Comparison of ENCODE assay signal across 22 mouse cellular contexts in the genomic region with DNA sequence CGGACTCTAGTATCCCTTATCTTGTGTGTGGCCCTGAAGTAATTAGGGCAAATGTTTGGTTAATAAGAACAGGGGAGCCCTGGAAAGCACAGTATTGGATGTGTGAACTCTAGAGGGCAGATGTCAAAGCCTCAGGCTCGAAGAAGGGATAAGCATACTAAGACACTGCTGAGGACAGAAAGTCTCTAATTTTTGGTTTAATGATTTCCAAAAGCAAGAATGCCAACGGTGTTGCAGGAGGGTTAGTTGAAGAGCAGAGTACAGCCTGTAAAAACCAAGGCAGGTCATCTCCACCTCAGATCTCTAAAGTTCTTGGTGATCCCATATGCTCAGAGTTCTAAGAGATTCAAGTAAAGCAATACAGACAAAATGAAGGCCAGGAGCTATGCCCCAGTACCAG.
A peak's percentile ranks its signal among the peaks of the same experiment; 100 is the strongest.
DNase-seq lines count a peak whose midpoint lies in the region; ATAC-seq and TF ChIP-seq lines count a peak whose summit lies in the region.
"Had no signal": no experiment of that assay in that cellular context is flagged by ENCODE, and none has a peak within 500 bp of the region (broad histone marks: within the 10 kb centered on the region; RNA-seq: fewer than 3 reads in every experiment).

No protein-coding gene starts in this region.

- DNase-seq in kidney, adult 18-20 months = peak; percentile 2
- no peak for DNase-seq in kidney, postnatal 14 days
- DNase-seq in kidney, adult 2 months = peak; percentile 64
- DNase-seq in kidney, postnatal 4 days = no peak
- DNase-seq in kidney, adult 8-10 months = peak; percentile 3 to 11
- DNase-seq in kidney, adult 9 months = peak; percentile 62
- DNase-seq: adrenal gland, adult 2 months; adrenal gland, adult 8-10 months; adrenal gland, postnatal 10 days; adrenal gland, postnatal 14 days; adrenal gland, postnatal 25 days; adrenal gland, postnatal 36 days; B cell, adult 2 months; cerebellum, adult 11 months; cerebellum, adult 11-12 months had no signal

- TF ChIP-seq CTCF in kidney, adult 2 months (conservative IDR thresholded peaks at IDR 0.05; ENCODE audit: insufficient read depth, insufficient read length, low read depth, low read length) = no peak

- no peaks in the 10 kb centered on the region for H3K27me3 ChIP-seq in kidney, adult 2 months (replicated peaks; ENCODE audit: control insufficient read depth, insufficient read depth, low read length)
- H3K27me3 ChIP-seq in kidney, embryonic 16.5 days (ENCODE audit: insufficient read depth, low read length) = no peaks in the 10 kb centered on the region
- H3K27me3 ChIP-seq in kidney, embryonic 15.5 days = no peaks in the 10 kb centered on the region
- H3K27me3 ChIP-seq: CH12.LX had no signal

- H3K4me3 ChIP-seq in kidney, adult 2 months (ENCODE audit: insufficient read depth, low read depth, low read length) = no peak overlapping the region
- H3K4me3 ChIP-seq in kidney, embryonic 16.5 days (ENCODE audit: low read length) = no peak overlapping the region
- no peak overlapping the region for H3K4me3 ChIP-seq in kidney, embryonic 15.5 days (replicated peaks)

- no peak overlapping the region for H3K9ac ChIP-seq in kidney, embryonic 16.5 days (replicated peaks; ENCODE audit: low read length)
- H3K9ac ChIP-seq in kidney, embryonic 15.5 days = no peak overlapping the region

- TF ChIP-seq POLR2A in kidney, adult 2 months (IDR thresholded peaks at IDR 0.05; ENCODE audit: low read depth, low read length) = no peak

- no peak overlapping the region for H3K4me2 ChIP-seq in kidney, embryonic 16.5 days (replicated peaks; ENCODE audit: low read depth, low read length)
- no peak overlapping the region for H3K4me2 ChIP-seq in kidney, embryonic 15.5 days

- no peaks in the 10 kb centered on the region for H3K36me3 ChIP-seq in kidney, adult 2 months (ENCODE audit: control insufficient read depth, insufficient read depth, low read length)
- H3K36me3 ChIP-seq in kidney, embryonic 16.5 days (ENCODE audit: insufficient read depth, low read length) = no peaks in the 10 kb centered on the region
- no peaks in the 10 kb centered on the region for H3K36me3 ChIP-seq in kidney, embryonic 15.5 days
- H3K36me3 ChIP-seq: G1E had no signal

- 54% methylated on average over 3 of the region's 3 CpGs for WGBS in kidney, adult 2 months
- 78% methylated on average over 3 of the region's 3 CpGs for WGBS in kidney, embryonic 16.5 days
- WGBS in kidney, embryonic 15.5 days = 82% methylated on average over 3 of the region's 3 CpGs

- no peak overlapping the region for H3K27ac ChIP-seq in kidney, adult 2 months (ENCODE audit: insufficient read depth, low read depth, low read length)
- H3K27ac ChIP-seq in kidney, embryonic 16.5 days (ENCODE audit: low read length) = no peak overlapping the region
- no peak overlapping the region for H3K27ac ChIP-seq in kidney, embryonic 15.5 days

- no peak for ATAC-seq in kidney, embryonic 16.5 days (ENCODE audit: low FRiP score, low TSS enrichment)
- ATAC-seq in kidney, embryonic 15.5 days (replicated peaks; ENCODE audit: low FRiP score) = no peak
- ATAC-seq: activated CD4-positive, CD25-positive, alpha-beta regulatory T cell, adult 4 months; CD4-positive, CD25-positive, alpha-beta regulatory T cell, adult 4 months; Patski had no signal

- no peaks in the 10 kb centered on the region for H3K9me3 ChIP-seq in kidney, embryonic 16.5 days (ENCODE audit: low read length)
- H3K9me3 ChIP-seq in kidney, embryonic 15.5 days (replicated peaks) = no peaks in the 10 kb centered on the region
- H3K9me3 ChIP-seq: G1E had no signal

- H3K4me1 ChIP-seq in kidney, adult 2 months (ENCODE audit: control insufficient read depth, insufficient read depth, low read length) = peaks cover 2% of the 10 kb centered on the region; the same call in 1 of the 2 replicates
- no peaks in the 10 kb centered on the region for H3K4me1 ChIP-seq in kidney, embryonic 16.5 days (ENCODE audit: insufficient read depth, low read length)
- no peaks in the 10 kb centered on the region for H3K4me1 ChIP-seq in kidney, embryonic 15.5 days

Comparison
In these comparisons a context has a peak if more than half of its experiments do, and no peak if none do; other contexts are left out.
1. DNase-seq: peak in kidney, adult 18-20 months (single experiment), kidney, adult 2 months (single experiment), kidney, adult 8-10 months (2 of 2) and kidney, adult 9 months (single experiment); none in kidney, postnatal 14 days (single experiment) and kidney, postnatal 4 days (0 of 2).